Mouse (Mus musculus) left cerebral cortex, adult 6 months (tissue): ENCODE measurements around the gene Pdgfra. TPM values are rescaled to one million over a fixed set of nuclear protein-coding genes. Genes with fewer than 3 reads are reported as not detected.

ENCODE experiments used
- long read RNA-seq, 2 experiments: library from polyadenylated mRNA; unstranded; transcript quantifications; one replicate each; pipeline ENCODE4 v2.0.0; 2019 to 2020
- polyA plus RNA-seq: library from polyadenylated mRNA; unstranded; fragments of <200 nt; fragmentation: Nextera tagmentation; gene quantifications from 2 replicates; pipeline ENCODE4 v1.2.3, GENCODE M21; 2021

The Pdgfra gene
- 8.2 and 10.8 TPM in 2 replicates for polyA plus RNA-seq
- long read RNA-seq, experiment 1, full-length matches to known transcripts: 9 of 33 reads
- long read RNA-seq, experiment 1, partial matches to known transcripts: 23 of 33 reads
- long read RNA-seq, experiment 1, other reads (novel, unspliced or antisense): 1 of 33 reads
- long read RNA-seq, experiment 2, partial matches to known transcripts: 13 of 13 reads
- long read RNA-seq, experiment 2, other reads (novel, unspliced or antisense): 0 of 13 reads

DNA sequence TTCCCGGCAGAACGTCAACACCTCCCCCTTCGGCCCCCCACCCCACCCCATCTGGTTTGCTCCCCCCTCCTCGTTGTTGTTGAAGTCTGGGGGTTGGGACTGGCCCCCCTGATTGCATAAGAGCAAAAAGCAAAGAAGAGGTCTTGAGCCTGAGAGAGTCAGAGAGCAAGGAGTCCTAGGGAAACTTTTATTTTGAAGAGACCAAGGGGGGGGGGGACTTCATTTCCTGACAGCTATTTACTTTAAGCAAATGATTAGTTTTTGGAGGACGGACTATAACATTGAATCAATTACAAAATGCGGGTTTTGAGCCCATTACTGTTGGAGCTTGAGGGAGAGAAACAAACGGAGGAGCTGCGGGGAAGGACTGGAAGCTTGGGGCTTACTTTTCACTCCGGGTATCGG is at the start of gene Pdgfra:
TSS of gene Pdgfra (plus strand) at position 272 of the 405 bp plus-strand sequence.

Other genes with a start within 250 kb of the Pdgfra start
- 0.86 and 32.0 TPM in 2 replicates for gene Chic2, start 107.5 kb upstream of the Pdgfra start, polyA plus RNA-seq
- gene Gsx2, start 76.7 kb upstream of the Pdgfra start, polyA plus RNA-seq: 0.38 and 0.50 TPM in 2 replicates